In the genomic region with DNA sequence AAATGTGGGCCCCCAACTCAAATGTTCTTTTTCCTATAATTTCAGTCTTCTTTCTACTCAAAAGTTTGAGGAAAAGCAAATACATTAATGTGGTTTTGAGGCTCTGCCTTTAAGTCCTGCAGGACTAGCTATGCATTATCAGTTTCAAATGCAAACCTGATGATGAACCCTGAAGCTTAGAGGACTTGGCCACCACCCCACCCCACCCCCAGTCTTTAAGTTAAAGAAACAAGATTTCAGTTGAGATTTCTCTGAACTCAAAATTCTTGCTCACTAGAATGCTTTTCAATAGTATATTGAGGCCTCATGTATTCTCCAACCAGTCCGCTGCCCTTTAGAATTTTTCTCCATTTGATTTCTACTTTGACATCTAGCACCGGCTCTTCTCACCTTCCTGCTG, we compare ENCODE assay signal across 15 mouse cellular contexts.
"Had no signal": no experiment of that assay in that cellular context is flagged by ENCODE, and none has a peak within 500 bp of the region (broad histone marks: within the 10 kb centered on the region; RNA-seq: fewer than 3 reads in every experiment).

No protein-coding gene starts in this region.

- H3K27me3 ChIP-seq: neural tube, embryonic 15.5 days; stomach, embryonic 15.5 days had no signal

- DNase-seq: retina, postnatal 1 day; right cerebral cortex, adult 18-20 months; right cerebral cortex, postnatal 14 days; right cerebral cortex, postnatal 25 days; right cerebral cortex, postnatal 4 days; spleen, adult 18-20 months; thymus, adult 18-20 months; thymus, adult 2 months; thymus, postnatal 14 days; thymus, postnatal 25 days; thymus, postnatal 36 days; thymus, postnatal 4 days had no signal

- H3K9me3 ChIP-seq: neural tube, embryonic 15.5 days; stomach, embryonic 15.5 days had no signal

- H3K4me2 ChIP-seq: neural tube, embryonic 15.5 days; stomach, embryonic 15.5 days had no signal

- H3K4me3 ChIP-seq: neural tube, embryonic 15.5 days; stomach, embryonic 15.5 days had no signal

- H3K36me3 ChIP-seq: neural tube, embryonic 15.5 days; stomach, embryonic 15.5 days had no signal

- H3K9ac ChIP-seq: neural tube, embryonic 15.5 days; stomach, embryonic 15.5 days had no signal

- H3K27ac ChIP-seq: neural tube, embryonic 15.5 days; stomach, embryonic 15.5 days; stomach, postnatal 0 days had no signal
